Mouse (Mus musculus) Patski (cell line): ENCODE data around the gene Tas2r137. TPM values are rescaled to one million over a fixed set of nuclear protein-coding genes. Genes with fewer than 3 reads are reported as not detected.

ENCODE experiments used
- ATAC-seq: fragments of 100-300 bp; one replicate; pipeline ENCODE4 v1.8.0; 2021
- CTCF ChIA-PET: fragments of 350-600 bp; sonication (Branson Sonifier 250); formaldehyde crosslinking; loops from one replicate; lab custom pipeline; 2022; ENCODE audit warnings: inconsistent platforms; lab: Charles Lee
- POLR2A ChIA-PET: fragments of 350-600 bp; sonication (Branson Sonifier 250); formaldehyde crosslinking; loops from one replicate; lab custom pipeline; 2022; ENCODE audit warnings: antibody characterized with exemption, inconsistent platforms; lab: Charles Lee
- DNase-seq: peaks from one replicate; pipeline ENCODE4 v3.0.0-alpha.2; 2011; ENCODE audit warnings: low read depth, low spot score
- H3K27me3 ChIP-seq: fragments of 371-371 bp; one replicate; pipeline ENCODE4 v1.5.1; 2021
- CTCF ChIP-seq: fragments of 100-300 bp; IDR thresholded peaks from one replicate; pipeline ENCODE4 v1.5.1; 2021
- in situ Hi-C: fragments of 300-500 bp; cut with MboI; formaldehyde crosslinking; loops from 3 replicates; pipeline ENCODE4 v1.11.1; 2018; ENCODE audit warnings: low pct_unique_long_range_greater_than_20kb, mixed read lengths
- polyA plus RNA-seq: library from polyadenylated mRNA; unstranded; gene quantifications from one replicate; pipeline ENCODE4 v1.2.3, GENCODE M21; 2021

The Tas2r137 gene
- polyA plus RNA-seq, 1 experiment from 2014 or later, result 0.05 TPM

DNA sequence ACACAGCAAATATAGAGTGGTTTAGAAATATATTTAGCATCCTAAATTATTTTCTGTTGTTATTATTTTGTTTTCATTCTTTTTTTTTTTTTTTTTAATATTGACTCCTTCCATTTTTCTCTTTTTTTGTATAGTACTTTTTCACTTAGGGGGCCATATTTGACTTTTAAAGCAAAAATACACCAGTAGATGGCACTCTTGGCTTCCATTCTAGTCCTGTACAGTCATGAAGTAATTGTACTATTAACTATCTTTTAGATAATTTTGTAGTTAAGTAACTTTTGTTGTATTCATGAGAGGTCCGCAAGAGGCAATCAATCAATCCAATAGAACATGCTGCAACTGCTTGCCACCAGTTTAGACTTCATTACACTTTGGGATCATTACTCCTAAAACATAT, 11.3 kb upstream of the Tas2r137 start:
- ATAC-seq, result no peak
- peak; percentile 22 for TF ChIP-seq CTCF
- ChIA-PET CTCF (no interaction called here), POLR2A (no interaction called here)
- H3K27me3 ChIP-seq, result no peaks in the 10 kb centered on the region
- no peak for DNase-seq
- in situ Hi-C loops, result loop anchor here (5.0 kb wide), 1 partner anchor 208 kb away; no protein-coding TSS in a partner anchor

GRCm38 (mm10) chr6:40482318-40482717, 8.7 kb upstream of the Tas2r137 start:
- POLR2A ChIA-PET, result no interaction called here
- in situ Hi-C loops, result loop anchor here (5.0 kb wide), 1 partner anchor 205 kb away; no protein-coding TSS in a partner anchor

DNA sequence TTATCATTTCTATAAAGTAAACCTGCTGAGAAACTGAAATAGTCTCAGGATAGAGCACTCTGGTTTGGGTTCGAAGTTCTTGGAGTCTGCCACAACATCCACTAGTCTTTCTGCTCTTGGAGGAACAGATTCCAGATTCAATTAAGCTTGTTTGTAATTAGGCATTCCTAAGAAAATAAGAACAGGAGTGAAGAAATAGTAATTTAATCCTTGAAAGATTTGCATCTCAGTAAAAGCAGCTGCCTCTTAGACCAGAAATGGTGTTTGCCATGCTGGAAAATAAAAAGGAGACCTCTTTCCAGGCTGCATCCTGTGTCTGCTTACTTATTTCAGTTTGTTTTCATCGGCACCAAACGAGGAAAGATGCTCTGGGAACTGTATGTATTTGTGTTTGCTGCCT, 2.2 kb downstream of the Tas2r137 start, which contains the start of gene Tas2r108:
Tas2r108 (plus strand) TSS at position 301 of the 400 bp plus-strand sequence.
- CTCF ChIA-PET, result interaction anchor here (1.6 kb wide), 1 partner anchor 10 kb away, joined by 3 read pairs; no protein-coding TSS in a partner anchor
- no peak for TF ChIP-seq CTCF
- in situ Hi-C loops, result no loop called here
- no peak for ATAC-seq
- POLR2A ChIA-PET, result no interaction called here
- no peaks in the 10 kb centered on the region for H3K27me3 ChIP-seq
- no peak for DNase-seq

More at GRCm38 (mm10) chr6:40482318-40482717, 8.7 kb upstream of the Tas2r137 start:
- no peaks in the 10 kb centered on the region for H3K27me3 ChIP-seq
- DNase-seq (no peak), ATAC-seq (no peak)
- TF ChIP-seq CTCF, result no peak
- CTCF ChIA-PET, result no interaction called here

DNA sequence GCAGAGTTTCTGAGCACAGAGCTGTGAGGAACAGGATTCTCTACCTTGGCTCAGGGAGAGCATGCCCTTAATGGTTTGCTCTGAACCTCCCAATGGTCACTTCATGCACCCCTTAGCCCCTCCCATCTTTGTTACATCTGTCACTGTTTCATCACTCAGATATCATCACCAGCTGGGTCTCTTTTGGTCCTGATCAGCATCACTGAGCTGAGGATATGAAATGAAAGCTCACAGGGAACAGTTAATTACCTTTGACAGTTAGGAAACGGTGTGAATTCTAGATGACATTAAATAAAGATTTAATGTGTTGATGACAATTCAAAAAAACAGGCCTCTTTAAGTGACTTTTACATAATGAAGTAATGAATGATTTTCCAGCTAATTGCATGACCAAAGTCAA, 28.4 kb downstream of the Tas2r137 start, which contains the start of gene Prss37:
Prss37 (minus strand) TSS at position 101 of the 400 bp plus-strand sequence.
- ATAC-seq (no peak), DNase-seq (no peak)
- no peaks in the 10 kb centered on the region for H3K27me3 ChIP-seq
- CTCF ChIA-PET, result no interaction called here
- in situ Hi-C loops, result no loop called here
- TF ChIP-seq CTCF, result no peak
- POLR2A ChIA-PET, result no interaction called here

Other genes starting within 250 kb of the Tas2r137 start
- gene Agk, start 166.1 kb upstream of the Tas2r137 start, polyA plus RNA-seq, result 12.6 TPM
- gene E330009J07Rik, start 55.1 kb upstream of the Tas2r137 start, polyA plus RNA-seq, result 4.3 TPM
- gene Wee2, start 52.1 kb upstream of the Tas2r137 start, polyA plus RNA-seq, result not detected
- 71.4 TPM for gene Ssbp1, start 19.9 kb upstream of the Tas2r137 start, polyA plus RNA-seq
- gene Tas2r108, start 2.3 kb downstream of the Tas2r137 start, polyA plus RNA-seq, result 0.17 TPM
- gene Prss37, start 28.3 kb downstream of the Tas2r137 start, polyA plus RNA-seq, result not detected
- gene Olfr461, start 63.8 kb downstream of the Tas2r137 start, polyA plus RNA-seq, result 0.10 TPM
- gene Olfr460, start 78.3 kb downstream of the Tas2r137 start, polyA plus RNA-seq, result not detected
- gene Clec5a, start 94.6 kb downstream of the Tas2r137 start, polyA plus RNA-seq, result not detected
- gene Tas2r138, start 122.1 kb downstream of the Tas2r137 start, polyA plus RNA-seq, result not detected
- not detected for gene Mgam, start 137.6 kb downstream of the Tas2r137 start, polyA plus RNA-seq